Mouse (Mus musculus): ENCODE data around the gene Egfr.

DNA sequence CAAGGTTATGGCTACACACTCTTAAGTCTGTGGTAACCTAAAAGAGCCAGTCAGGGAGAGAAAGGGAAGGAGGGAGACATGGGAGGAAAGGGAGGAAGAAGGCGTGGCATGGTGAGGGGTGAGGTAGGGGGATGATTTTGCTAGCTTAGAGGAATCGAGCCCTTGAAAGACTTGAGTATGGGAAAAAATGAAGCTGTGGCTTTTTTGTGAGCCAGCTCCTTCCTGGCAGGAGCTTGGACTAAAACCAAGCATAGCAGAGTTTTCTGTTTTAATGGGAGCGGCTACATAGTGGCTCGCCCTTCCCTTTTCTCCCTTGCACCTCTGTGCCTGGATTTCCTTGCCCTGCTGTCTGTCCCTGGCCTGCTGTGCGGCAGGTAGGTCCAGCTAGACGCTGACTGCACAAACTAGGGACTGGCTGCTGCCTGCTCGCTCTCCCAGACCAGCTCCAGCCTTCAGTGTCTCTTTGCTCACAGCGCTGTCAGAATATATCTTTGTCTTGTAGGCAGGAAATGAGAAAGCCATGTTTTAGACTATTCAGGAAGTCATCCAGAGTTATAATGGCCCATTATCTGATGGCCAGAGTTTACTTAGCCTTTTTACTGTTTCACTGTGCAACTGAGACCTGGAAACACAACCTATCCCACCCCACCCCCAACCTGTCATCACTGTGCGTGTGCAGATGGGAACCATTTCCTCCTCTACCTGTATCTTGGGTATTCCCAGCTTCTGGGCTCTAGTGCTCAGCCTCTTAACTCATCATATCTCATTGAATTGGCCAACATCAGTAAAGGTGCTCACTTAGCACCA is 57.4 kb downstream of the Egfr start:
- no peak for TF ChIP-seq SRF (IDR thresholded peaks at IDR 0.05; ENCODE audit: control insufficient read depth, insufficient read length, low read depth)
- no peak for TF ChIP-seq USF1 (IDR thresholded peaks at IDR 0.05; ENCODE audit: low read depth)
- TF ChIP-seq POLR2A (IDR thresholded peaks at IDR 0.05; ENCODE audit: insufficient read length, low read depth), result no peak
- no peak for TF ChIP-seq TCF12 (IDR thresholded peaks at IDR 0.05; ENCODE audit: insufficient read depth, poor library complexity, severe bottlenecking)
- no peak for TF ChIP-seq TCF3 (IDR thresholded peaks at IDR 0.05; ENCODE audit: insufficient read length, low read depth)
- TF ChIP-seq MAX (IDR thresholded peaks at IDR 0.05; ENCODE audit: low read depth), result no peak
- TF ChIP-seq CEBPB (IDR thresholded peaks at IDR 0.05; ENCODE audit: insufficient read depth, poor library complexity, severe bottlenecking), result no peak
- TF ChIP-seq MYOD1 (IDR thresholded peaks at IDR 0.05; ENCODE audit: control insufficient read depth in 1 of 3, insufficient read length in 2 of 3, low read depth in 2 of 3), result no peak
- TF ChIP-seq MYOG (IDR thresholded peaks at IDR 0.05; ENCODE audit: control insufficient read depth in 1 of 3, insufficient read depth in 1 of 3, insufficient read length in 2 of 3, low read depth in 2 of 3), result no peak
- no peak for TF ChIP-seq E2F4 (IDR thresholded peaks at IDR 0.05; ENCODE audit: insufficient read depth)

All from myocyte (in vitro differentiated cells).